Mouse (Mus musculus) kidney, postnatal 14 days (tissue): ENCODE results near the gene Acadvl.

ENCODE experiments used
- DNase-seq: peaks from one replicate; pipeline ENCODE4 v3.0.0; 2022; ENCODE audit warnings: mixed read lengths

Acadvl gene

DNA sequence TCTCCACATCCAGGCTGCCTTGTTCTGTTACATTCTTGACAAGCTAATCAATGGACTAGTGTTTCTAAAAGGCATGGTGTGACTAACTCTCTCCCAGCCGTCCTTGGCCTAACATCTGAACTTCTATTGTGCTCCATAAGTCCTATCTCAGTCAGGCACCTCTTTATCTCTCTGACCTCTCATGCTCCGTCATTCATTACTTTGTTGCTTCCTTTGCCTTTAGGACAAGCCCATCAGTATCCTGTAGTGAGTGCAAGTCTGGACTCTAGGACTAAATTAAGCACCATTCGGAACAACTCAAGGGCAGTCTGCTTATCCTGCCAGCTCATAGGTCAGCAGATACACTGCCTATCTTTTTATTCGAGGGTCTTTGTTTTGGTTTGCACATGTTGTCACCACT is 38.9 kb downstream of the Acadvl start:
- DNase-seq = no peak

DNA sequence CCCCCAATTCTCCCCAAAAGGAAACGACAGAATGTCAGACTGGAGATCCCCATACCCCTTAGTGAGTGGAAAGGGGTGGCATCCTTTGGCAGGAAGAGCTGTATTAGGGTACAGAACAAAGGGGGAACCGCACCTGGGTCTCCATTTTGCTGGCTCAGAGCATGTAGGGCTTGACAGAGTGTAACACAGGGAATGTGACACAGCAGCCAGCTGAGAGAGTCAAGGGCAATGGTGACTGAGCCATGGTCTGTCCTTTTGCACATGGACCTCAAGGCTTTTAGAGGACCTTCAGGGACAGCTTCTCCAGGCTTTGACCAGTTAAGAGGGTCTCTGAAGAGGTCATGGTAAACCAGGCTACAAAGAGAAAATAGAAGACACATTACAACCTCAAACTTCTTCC is 40.3 kb downstream of the Acadvl start:
- DNase-seq = no peak

DNA sequence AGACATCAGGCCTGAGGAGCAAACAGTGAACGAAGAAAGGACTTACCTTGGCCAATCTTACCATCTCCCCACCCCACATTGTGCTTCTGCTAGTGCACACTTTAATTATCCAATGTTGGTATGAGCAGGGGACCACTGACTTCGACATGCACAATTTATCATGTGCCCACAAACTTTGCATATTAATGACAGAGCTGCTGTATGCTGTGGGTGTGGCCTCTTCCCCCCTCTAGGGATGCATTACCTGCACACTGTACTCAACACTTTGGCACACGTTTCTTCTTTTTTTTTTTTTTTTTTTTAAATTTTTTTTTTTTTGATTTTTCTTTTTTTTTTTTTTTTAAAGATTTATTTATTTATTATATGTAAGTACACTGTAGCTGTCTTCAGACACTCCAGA is 44.4 kb downstream of the Acadvl start:
- no peak for DNase-seq

DNA sequence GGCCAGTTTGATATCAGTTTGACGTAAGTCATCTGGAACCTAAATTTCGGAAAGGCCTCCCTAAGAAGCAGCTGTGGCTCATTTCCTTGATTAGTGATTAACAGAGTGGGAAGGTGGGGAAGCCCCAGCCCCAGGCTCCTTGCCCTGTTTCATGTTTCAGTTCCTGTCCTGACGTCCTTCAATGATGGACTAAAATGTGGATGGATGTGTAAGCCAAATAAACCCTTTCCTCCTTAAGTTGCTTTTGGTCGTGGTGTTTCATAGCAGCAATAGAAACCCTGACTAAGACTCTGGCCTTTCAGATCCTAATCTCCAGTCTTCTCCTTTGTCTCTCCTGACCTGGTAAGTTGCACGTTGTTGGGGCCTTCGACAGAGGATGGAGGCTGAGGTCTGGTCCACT is 45.0 kb downstream of the Acadvl start:
- DNase-seq = no peak

DNA sequence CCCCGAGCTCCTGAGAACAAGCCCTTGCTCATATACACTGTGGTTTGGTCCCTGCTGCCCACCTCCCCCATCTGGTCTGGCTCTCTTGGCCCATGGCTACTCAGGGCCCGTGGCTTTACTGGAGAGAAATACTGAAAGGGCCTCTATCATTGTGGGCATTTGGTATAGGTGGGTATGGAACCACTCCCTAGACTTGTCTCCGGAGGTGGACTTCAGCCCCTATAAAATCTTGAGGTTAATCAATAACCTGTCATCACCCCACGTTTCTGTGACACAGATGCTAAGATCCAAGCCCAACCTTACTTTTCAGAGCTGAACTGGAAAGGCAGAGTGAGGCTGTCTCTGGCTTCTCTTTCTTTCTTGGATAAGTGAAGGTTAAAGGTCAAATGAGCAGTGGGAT is 46.4 kb downstream of the Acadvl start:
- DNase-seq = no peak

DNA sequence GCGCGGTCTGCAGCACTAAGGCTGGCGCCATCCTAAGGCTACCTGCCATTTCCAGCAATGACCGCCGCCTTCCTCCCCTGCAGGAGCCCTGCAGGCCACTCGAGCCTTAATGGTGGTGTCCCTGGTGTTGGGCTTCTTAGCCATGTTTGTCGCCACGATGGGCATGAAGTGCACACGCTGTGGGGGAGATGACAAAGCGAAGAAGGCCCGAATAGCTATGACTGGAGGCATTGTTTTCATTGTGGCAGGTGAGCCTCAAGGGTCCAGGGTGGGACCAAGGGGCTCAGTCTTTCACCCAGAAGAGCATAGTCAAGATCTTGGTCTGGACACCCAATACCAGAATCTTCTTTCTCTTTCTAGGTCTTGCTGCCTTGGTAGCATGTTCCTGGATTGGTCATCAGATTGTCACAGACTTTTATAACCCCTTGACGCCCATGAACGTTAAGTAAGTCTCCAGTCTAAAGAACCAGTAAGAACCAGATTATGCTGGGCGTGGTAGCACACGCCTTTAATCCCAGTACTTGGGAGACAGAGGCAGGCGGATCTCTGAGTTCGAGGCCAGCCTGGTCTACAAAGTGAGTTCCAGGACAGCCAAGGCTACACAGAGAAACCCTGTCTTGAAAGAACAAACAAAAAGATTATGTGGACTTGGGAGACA is 48.2 kb downstream of the Acadvl start:
- DNase-seq = no peak

DNA sequence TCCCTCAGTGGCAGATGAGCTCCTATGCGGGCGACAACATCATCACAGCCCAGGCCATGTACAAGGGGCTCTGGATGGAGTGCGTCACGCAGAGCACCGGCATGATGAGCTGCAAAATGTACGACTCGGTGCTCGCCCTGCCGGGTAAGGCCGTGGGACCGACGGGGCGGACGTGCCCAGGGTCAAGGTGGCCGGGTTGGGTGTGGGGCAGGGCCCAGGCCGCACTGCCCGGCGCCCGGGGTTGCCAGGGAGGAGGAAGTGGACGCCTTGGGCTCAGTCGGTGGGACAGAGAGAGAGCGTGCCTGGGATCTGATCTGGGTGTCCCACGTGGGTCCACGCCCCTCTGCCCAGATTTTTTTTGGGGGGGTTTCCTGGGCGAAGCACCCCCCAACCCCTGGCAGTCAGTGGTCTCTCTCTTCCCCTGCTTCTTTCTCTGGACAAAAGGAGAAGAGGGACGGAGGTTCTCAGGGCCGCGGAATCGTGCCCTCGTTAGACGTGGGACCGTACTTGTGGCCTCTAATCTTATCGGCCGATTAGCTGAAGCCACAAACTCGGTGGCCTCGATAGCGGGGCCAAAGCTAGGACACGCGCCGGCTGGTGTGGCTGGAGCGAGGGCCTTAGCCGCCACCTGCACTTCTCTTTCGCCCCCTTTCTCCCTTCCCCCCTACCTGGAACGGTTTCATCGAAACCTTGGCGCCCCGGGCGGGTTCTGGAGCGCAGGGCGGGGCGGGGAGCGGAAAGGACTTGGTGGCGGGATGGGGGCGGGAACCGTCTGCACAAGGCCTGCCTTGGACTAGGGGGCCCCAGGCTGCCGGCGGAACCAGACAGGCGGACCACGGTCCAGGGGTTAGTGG is 49.0 kb downstream of the Acadvl start:
- DNase-seq = peak; percentile 78

DNA sequence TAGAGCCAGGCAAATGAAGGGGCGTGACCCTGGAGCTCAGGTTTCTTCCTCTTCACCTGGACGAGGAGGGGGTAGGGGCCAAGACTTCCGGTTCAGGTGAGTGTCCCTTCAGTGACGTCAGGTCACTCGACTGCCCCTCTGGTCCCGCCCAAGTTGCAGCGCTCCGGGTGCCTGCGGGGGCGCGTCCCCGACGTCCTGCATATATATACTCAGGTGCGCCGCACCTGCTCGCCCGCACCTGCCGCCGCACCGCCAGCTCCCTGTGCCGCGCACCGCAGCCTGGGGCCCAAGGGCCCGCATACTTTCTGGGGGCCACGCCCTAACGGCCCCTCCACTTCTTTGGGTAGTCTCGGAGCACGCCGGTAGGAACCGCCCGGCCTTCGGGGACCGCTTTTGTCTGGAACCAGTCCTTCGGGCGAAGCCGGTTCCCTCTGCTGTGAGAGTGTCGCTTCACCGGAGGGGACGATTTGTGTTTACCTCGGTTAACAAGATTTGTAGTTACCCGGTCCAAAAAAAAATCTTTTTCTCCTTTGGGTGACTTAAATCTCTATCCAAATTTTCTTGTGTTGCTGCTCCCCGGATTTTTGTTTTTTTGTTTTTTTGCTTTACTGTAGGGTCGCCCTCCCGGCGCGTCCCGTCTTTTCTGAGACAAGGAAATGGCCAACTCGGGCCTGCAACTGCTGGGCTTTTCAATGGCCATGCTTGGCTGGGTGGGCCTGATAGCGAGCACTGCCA is 49.8 kb downstream of the Acadvl start:
- DNase-seq = peak; percentile 84

DNA sequence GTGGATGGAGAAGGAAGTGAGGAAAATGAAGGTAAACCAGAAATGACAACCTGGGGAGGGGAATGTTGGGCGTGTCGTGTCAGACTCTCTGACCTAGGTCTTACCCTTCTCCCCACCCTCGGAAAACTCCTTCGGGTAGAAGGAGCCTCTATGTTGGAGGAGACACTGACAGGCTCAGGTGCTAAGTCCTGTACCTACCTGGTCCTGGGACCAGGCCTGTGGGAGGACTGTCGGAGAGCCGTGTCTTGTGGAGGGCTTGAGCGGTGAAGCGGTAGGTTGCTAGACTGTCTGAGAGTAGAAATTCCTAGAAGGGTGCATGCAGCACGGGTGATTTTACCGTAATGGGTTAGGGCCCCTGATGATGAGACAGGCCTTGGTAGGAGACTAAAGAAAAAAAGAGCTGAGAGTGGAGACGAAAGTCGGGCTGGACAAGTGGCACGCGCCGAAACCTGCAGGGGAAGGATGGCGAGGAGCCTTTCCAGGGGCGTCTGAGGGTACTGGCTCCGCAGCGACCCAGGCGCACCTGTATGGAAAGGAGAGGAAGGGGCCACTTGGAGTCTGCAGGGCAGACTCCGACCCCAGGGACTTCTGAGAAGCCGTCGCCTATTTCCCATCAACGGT is 50.5 kb downstream of the Acadvl start, which contains the start of gene Cldn7:
Gene Cldn7, plus strand, starts transcription at position 130 of the 621 bp plus-strand sequence.
- DNase-seq = no peak

DNA sequence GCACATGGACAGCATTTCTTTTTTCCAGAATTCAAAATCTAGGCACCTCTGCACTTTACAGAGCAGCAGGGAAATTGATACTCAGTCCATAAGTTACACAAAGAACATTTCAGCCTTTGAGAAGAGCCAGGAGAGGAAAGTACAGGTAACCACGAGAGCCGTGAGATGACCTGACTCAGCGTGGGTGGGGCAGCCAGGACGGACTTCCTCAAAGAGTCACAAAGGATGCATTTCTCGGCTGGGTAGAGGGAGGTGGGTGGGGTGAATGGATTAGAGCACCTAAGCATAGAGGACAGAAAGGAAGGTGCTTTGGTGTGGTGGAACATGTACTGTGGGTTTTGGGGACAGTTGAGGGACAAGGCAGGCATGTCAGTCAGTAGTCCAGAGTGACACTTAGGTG is 53.4 kb downstream of the Acadvl start:
- DNase-seq = no peak

DNA sequence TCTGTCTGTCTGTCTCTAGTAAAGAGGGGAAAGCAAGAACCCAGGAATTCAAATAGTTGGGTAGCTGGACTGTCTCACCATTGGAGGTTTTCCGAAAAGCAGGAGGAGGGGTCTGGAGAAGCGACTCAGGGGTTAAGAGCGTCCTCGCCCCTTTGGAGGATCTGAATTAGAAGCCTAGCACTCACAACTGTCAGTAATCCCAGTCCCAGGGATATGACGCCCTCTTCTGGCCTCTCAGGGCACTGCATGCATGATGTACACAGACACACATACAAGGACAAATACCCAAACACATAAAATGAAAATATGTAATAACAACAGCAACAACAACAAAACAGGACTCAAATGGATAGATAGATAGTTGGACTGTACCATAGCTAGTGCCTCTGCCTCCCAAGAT is 54.6 kb downstream of the Acadvl start:
- DNase-seq = no peak
